Mouse (Mus musculus) ovary, adult 18-20 months (tissue): Measurements from ENCODE around the gene Gm3685.
"Not testable (repeated sequence)": the region's sequence is repeated elsewhere in the genome, so short reads cannot be mapped to it uniquely, and the experiment has no call there.

Experiments used
- DNase-seq: peaks from one replicate; pipeline ENCODE4 v3.0.0; 2022; ENCODE audit warnings: low spot score, mixed read lengths

Gm3685 gene

GRCm38 (mm10) chr14:7044870-7045269 is at the start of gene Gm3685:
Gm3685 (minus strand) TSS chr14:7044970.
- DNase-seq, result not testable (repeated sequence)

- not testable (repeated sequence) for DNase-seq
Measured at GRCm38 (mm10) chr14:7026781-7027749, 17.7 kb downstream of the Gm3685 start, which contains the start of gene Gm10406. Gm10406 (minus strand) TSS chr14:7027449.

- not testable (repeated sequence) for DNase-seq
Measured at GRCm38 (mm10) chr14:7026274-7026673, 18.5 kb downstream of the Gm3685 start.
